Mouse (Mus musculus) embryonic facial prominence, embryonic 12.5 days (tissue): Measurements from ENCODE around the gene Cabin1. TPM values are rescaled to one million over a fixed set of nuclear protein-coding genes. Genes with fewer than 3 reads are reported as not detected.

Experiments used
- polyA plus RNA-seq: library from polyadenylated mRNA; unstranded; fragments of >200 nt; fragmentation: Nextera tagmentation; extraction: Ambion mirVana; gene quantifications from 2 replicates; pipeline ENCODE4 v1.2.1, GENCODE M21; 2016

The Cabin1 gene
- polyA plus RNA-seq, 1 experiment from 2014 or later = 34.7 TPM

Other genes with a start within 250 kb of the Cabin1 start
- 167 and 186 TPM in 2 replicates for gene Snrpd3, start 246.8 kb downstream of the Cabin1 start, polyA plus RNA-seq
- gene Gucd1, start 246.4 kb downstream of the Cabin1 start, polyA plus RNA-seq = 31.1 and 31.7 TPM in 2 replicates
- 2.6 and 2.7 TPM in 2 replicates for gene Lrrc75b, start 204.0 kb downstream of the Cabin1 start, polyA plus RNA-seq
- 0.85 and 1.8 TPM in 2 replicates for gene Ggt1, start 202.7 kb downstream of the Cabin1 start, polyA plus RNA-seq
- 0.91 and 1.9 TPM in 2 replicates for gene Ggt5, start 175.0 kb downstream of the Cabin1 start, polyA plus RNA-seq
- 1.9 and 2.7 TPM in 2 replicates for gene Susd2, start 120.3 kb downstream of the Cabin1 start, polyA plus RNA-seq
- 92.2 and 95.4 TPM in 2 replicates for gene Ddt, start 9.1 kb upstream of the Cabin1 start, polyA plus RNA-seq
- not detected in 2 replicates for gene Gm20441, start 16.6 kb upstream of the Cabin1 start, polyA plus RNA-seq
- 9.7 and 10.4 TPM in 2 replicates for gene Gstt3, start 17.1 kb upstream of the Cabin1 start, polyA plus RNA-seq
- 11.0 TPM in 2 replicates for gene Gstt1, start 34.2 kb upstream of the Cabin1 start, polyA plus RNA-seq
- not detected in 2 replicates for gene Gstt4, start 58.2 kb upstream of the Cabin1 start, polyA plus RNA-seq
- gene Gstt2, start 73.1 kb upstream of the Cabin1 start, polyA plus RNA-seq = 9.6 and 12.0 TPM in 2 replicates
- gene Mif, start 95.9 kb upstream of the Cabin1 start, polyA plus RNA-seq = 1,615 and 1,742 TPM in 2 replicates
- 3.2 and 3.9 TPM in 2 replicates for gene Derl3, start 129.1 kb upstream of the Cabin1 start, polyA plus RNA-seq
- 269 TPM in 2 replicates for gene Smarcb1, start 157.3 kb upstream of the Cabin1 start, polyA plus RNA-seq
- gene Chchd10, start 168.8 kb upstream of the Cabin1 start, polyA plus RNA-seq = 10.2 and 11.8 TPM in 2 replicates
- 110 and 112 TPM in 2 replicates for gene Mmp11, start 172.2 kb upstream of the Cabin1 start, polyA plus RNA-seq
- gene Gm867, start 176.3 kb upstream of the Cabin1 start, polyA plus RNA-seq = 0.31 and 0.37 TPM in 2 replicates
- gene Vpreb3, start 178.7 kb upstream of the Cabin1 start, polyA plus RNA-seq = 0.56 and 0.79 TPM in 2 replicates
- gene Gm5134, start 190.2 kb upstream of the Cabin1 start, polyA plus RNA-seq = not detected in 2 replicates